Mouse (Mus musculus) stomach, postnatal 0 days (tissue): ENCODE measurements around the gene Myo18b.

Experiments
- CTCF ChIP-seq: IDR thresholded peaks from 2 replicates; pipeline ENCODE4 v1.5.1; 2016; ENCODE audit warnings: antibody characterized with exemption, low read depth, mild to moderate bottlenecking, moderate library complexity
- EP300 ChIP-seq: optimal IDR thresholded peaks from 2 replicates; pipeline ENCODE3; 2016; ENCODE audit warnings: antibody characterized with exemption

- no peak for TF ChIP-seq EP300
- no peak for TF ChIP-seq CTCF
These were observed 252.5 kb downstream of the Myo18b start for GRCm38 (mm10) chr5:112643533-112644272.
